23 mouse cellular contexts compared by ENCODE assay signal in the genomic region with DNA sequence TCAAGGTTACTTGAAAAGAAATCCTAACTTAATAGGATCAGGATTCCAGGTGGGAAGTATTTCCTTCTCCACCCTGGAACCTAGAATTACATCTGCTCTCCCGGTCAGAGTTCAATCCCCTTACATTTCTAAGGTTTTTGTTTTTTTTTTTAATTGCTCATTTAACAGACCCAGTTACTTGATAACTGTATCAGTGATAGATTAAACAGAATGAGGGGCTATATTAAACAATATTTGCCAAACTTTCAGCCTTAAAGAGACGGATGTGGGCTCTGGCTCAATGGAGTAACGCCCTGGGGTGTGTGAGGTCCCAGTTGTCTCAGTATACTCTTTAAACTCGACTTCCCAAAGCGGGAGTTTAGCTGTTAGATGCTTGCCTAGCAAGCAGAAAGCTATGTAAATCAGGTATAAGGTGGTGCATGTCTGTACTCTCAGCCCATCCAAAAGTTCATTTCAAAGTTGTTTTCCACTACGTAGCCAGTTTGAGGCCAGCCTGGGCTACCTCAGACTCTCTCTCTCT. TPM values are rescaled to one million over a fixed set of nuclear protein-coding genes. Genes with fewer than 3 reads are reported as not detected.
DNase-seq lines count a peak whose midpoint lies in the region; ATAC-seq and TF ChIP-seq lines count a peak whose summit lies in the region.
"Had no signal": no experiment of that assay in that cellular context is flagged by ENCODE, and none has a peak within 500 bp of the region (broad histone marks: within the 10 kb centered on the region; RNA-seq: fewer than 3 reads in every experiment).

No protein-coding gene starts in this region.

- H3K4me2 ChIP-seq in kidney, embryonic 14.5 days (replicated peaks; ENCODE audit: low read depth, low read length), result no peak overlapping the region
- no peak overlapping the region for H3K4me2 ChIP-seq in kidney, embryonic 15.5 days
- H3K4me2 ChIP-seq in intestine, embryonic 15.5 days (replicated peaks), result no peak overlapping the region
- H3K4me2 ChIP-seq: embryonic facial prominence, embryonic 13.5 days; forebrain, embryonic 12.5 days; heart, embryonic 13.5 days; hindbrain, embryonic 12.5 days had no signal

- peak; percentile 34 for DNase-seq in kidney, adult 11 months
- peak; percentile 52 for DNase-seq in liver, adult 2 months (ENCODE audit: extremely low read depth, low read depth, low spot score)
- no peak for DNase-seq in liver
- DNase-seq: adrenal gland, postnatal 14 days; cerebellum, adult 18-20 months; cerebellum, adult 9-11 months; cerebellum, postnatal 36 days; gastrocnemius, postnatal 14 days; heart, postnatal 36 days had no signal

- no peak for TF ChIP-seq POLR2A in liver, adult 2 months (IDR thresholded peaks at IDR 0.05; ENCODE audit: extremely low read depth, insufficient read depth, low read length)

- no peak overlapping the region; the same call in 1 of the 2 replicates for H3K27ac ChIP-seq in kidney, embryonic 14.5 days (ENCODE audit: low read depth, low read length)
- H3K27ac ChIP-seq in liver, adult 2 months (replicated peaks; ENCODE audit: insufficient read depth, low read depth, low read length), result no peak overlapping the region
- 0 out of 2 replicates have a peak overlapping the region, but pooled peaks have one; percentile 18 for H3K27ac ChIP-seq in kidney, embryonic 15.5 days
- no peak overlapping the region for H3K27ac ChIP-seq in intestine, embryonic 15.5 days
- H3K27ac ChIP-seq: embryonic facial prominence, embryonic 13.5 days; forebrain, embryonic 12.5 days; heart, embryonic 13.5 days; hindbrain, embryonic 12.5 days had no signal

- H3K9ac ChIP-seq in kidney, embryonic 14.5 days (ENCODE audit: low read depth, low read length), result no peak overlapping the region
- H3K9ac ChIP-seq in liver, adult 2 months (ENCODE audit: low read depth, low read length), result no peak overlapping the region
- H3K9ac ChIP-seq in kidney, embryonic 15.5 days, result no peak overlapping the region
- H3K9ac ChIP-seq in intestine, embryonic 15.5 days, result no peak overlapping the region
- H3K9ac ChIP-seq: embryonic facial prominence, embryonic 13.5 days; forebrain, embryonic 12.5 days; heart, embryonic 13.5 days; hindbrain, embryonic 12.5 days had no signal

- peaks cover 34% of the 10 kb centered on the region for H3K36me3 ChIP-seq in kidney, embryonic 14.5 days (ENCODE audit: control insufficient read depth, insufficient read depth, low read length)
- H3K36me3 ChIP-seq in liver, adult 2 months (ENCODE audit: control insufficient read depth, insufficient read depth, low read length), result peaks cover 32% of the 10 kb centered on the region
- peaks cover 46% of the 10 kb centered on the region for H3K36me3 ChIP-seq in kidney, embryonic 15.5 days
- H3K36me3 ChIP-seq in intestine, embryonic 15.5 days, result peaks cover 14% of the 10 kb centered on the region; the same call in 1 of the 2 replicates

- no peak overlapping the region for H3K4me3 ChIP-seq in kidney, embryonic 14.5 days (ENCODE audit: low read length)
- no peak overlapping the region for H3K4me3 ChIP-seq in liver, adult 2 months (ENCODE audit: insufficient read depth, low read depth, low read length)
- H3K4me3 ChIP-seq in kidney, embryonic 15.5 days (replicated peaks), result no peak overlapping the region
- no peak overlapping the region for H3K4me3 ChIP-seq in intestine, embryonic 15.5 days (replicated peaks)
- H3K4me3 ChIP-seq: embryonic facial prominence, embryonic 13.5 days; forebrain, embryonic 12.5 days; heart, embryonic 13.5 days; hindbrain, embryonic 12.5 days had no signal

- H3K79me2 ChIP-seq in liver, adult 2 months (ENCODE audit: control insufficient read depth, insufficient read depth, low read length), result no peaks in the 10 kb centered on the region

- no peaks in the 10 kb centered on the region for H3K4me1 ChIP-seq in kidney, embryonic 14.5 days (ENCODE audit: control insufficient read depth, insufficient read depth, low read length)
- H3K4me1 ChIP-seq in liver, adult 2 months (ENCODE audit: control insufficient read depth, insufficient read depth, low read length), result peaks cover 2% of the 10 kb centered on the region; the same call in 1 of the 2 replicates
- 0 out of 2 replicates have a peak, but pooled peaks cover 4% of the 10 kb centered on the region for H3K4me1 ChIP-seq in kidney, embryonic 15.5 days
- no peaks in the 10 kb centered on the region for H3K4me1 ChIP-seq in intestine, embryonic 15.5 days (replicated peaks)
- H3K4me1 ChIP-seq: hindbrain, embryonic 12.5 days had no signal

- WGBS in kidney, embryonic 14.5 days, result 91% methylated on average over 6 of the region's 6 CpGs
- 81% methylated on average over 6 of the region's 6 CpGs for WGBS in liver, adult 2 months
- 90% methylated on average over 6 of the region's 6 CpGs for WGBS in kidney, embryonic 15.5 days
- 69% methylated on average over 6 of the region's 6 CpGs for WGBS in intestine, embryonic 15.5 days

- no peaks in the 10 kb centered on the region for H3K27me3 ChIP-seq in kidney, embryonic 14.5 days (ENCODE audit: control insufficient read depth, insufficient read depth, low read length)
- no peaks in the 10 kb centered on the region for H3K27me3 ChIP-seq in liver, adult 2 months (ENCODE audit: control insufficient read depth, insufficient read depth, low read length)
- no peaks in the 10 kb centered on the region for H3K27me3 ChIP-seq in kidney, embryonic 15.5 days
- H3K27me3 ChIP-seq in intestine, embryonic 15.5 days (replicated peaks), result no peaks in the 10 kb centered on the region
- H3K27me3 ChIP-seq: CH12.LX; embryonic facial prominence, embryonic 13.5 days; forebrain, embryonic 12.5 days; heart, embryonic 13.5 days; hindbrain, embryonic 12.5 days; Patski had no signal

- TF ChIP-seq CTCF in liver, adult 2 months (IDR thresholded peaks at IDR 0.05; ENCODE audit: low read depth, low read length), result no peak

- 0 out of 2 replicates have a peak, but pooled peaks cover 3% of the 10 kb centered on the region for H3K9me3 ChIP-seq in kidney, embryonic 14.5 days (ENCODE audit: control insufficient read depth, low read length)
- H3K9me3 ChIP-seq in kidney, embryonic 15.5 days (replicated peaks), result no peaks in the 10 kb centered on the region
- H3K9me3 ChIP-seq in intestine, embryonic 15.5 days, result no peaks in the 10 kb centered on the region
- H3K9me3 ChIP-seq: embryonic facial prominence, embryonic 13.5 days; forebrain, embryonic 12.5 days; heart, embryonic 13.5 days; hindbrain, embryonic 12.5 days had no signal

- ATAC-seq in kidney, embryonic 14.5 days (ENCODE audit: low FRiP score, low TSS enrichment), result no peak
- 0 out of 2 replicates have a peak, but pooled peaks have one; percentile 40 for ATAC-seq in kidney, embryonic 15.5 days (replicated peaks; ENCODE audit: low FRiP score)
- no peak for ATAC-seq in intestine, embryonic 15.5 days
- ATAC-seq: activated CD4-positive, CD25-positive, alpha-beta regulatory T cell, adult 4 months; forebrain, embryonic 16.5 days; Patski had no signal

RNA-seq across cellular contexts. Expression of a gene that starts 11.3 kb away (rescaled TPM):
- 0.38 and 0.50 TPM in 2 replicates for polyA plus RNA-seq in kidney, embryonic 14.5 days (2014; fragmentation: Nextera tagmentation; extraction: Ambion mirVana)
- 0.20 and 0.83 TPM in 2 replicates for total RNA-seq in liver, adult 2 months (2014; rRNA removed)
- 0.37 and 0.80 TPM in 2 replicates for polyA plus RNA-seq in liver, adult 2 months (2012; rRNA removed)
- polyA plus RNA-seq in kidney, embryonic 15.5 days (2015; fragmentation: Nextera tagmentation; extraction: Ambion mirVana), result 0.45 and 0.62 TPM in 2 replicates
- polyA plus RNA-seq in intestine, embryonic 15.5 days (2015; fragmentation: Nextera tagmentation; extraction: Ambion mirVana), result 0.34 and 0.36 TPM in 2 replicates
- total RNA-seq: granulocyte monocyte progenitor cell, adult 5-6 weeks had no signal

RNA-seq across cellular contexts. Expression of a gene that starts 11.6 kb away (rescaled TPM):
- 132 and 139 TPM in 2 replicates for polyA plus RNA-seq in kidney, embryonic 14.5 days (2014; fragmentation: Nextera tagmentation; extraction: Ambion mirVana)
- total RNA-seq in liver, adult 2 months (2014; rRNA removed), result 370 and 719 TPM in 2 replicates
- polyA plus RNA-seq in liver, adult 2 months (2012; rRNA removed), result 620 and 776 TPM in 2 replicates
- polyA plus RNA-seq in kidney, embryonic 15.5 days (2015; fragmentation: Nextera tagmentation; extraction: Ambion mirVana), result 130 and 142 TPM in 2 replicates
- polyA plus RNA-seq in intestine, embryonic 15.5 days (2015; fragmentation: Nextera tagmentation; extraction: Ambion mirVana), result 73.6 and 83.9 TPM in 2 replicates

RNA-seq across cellular contexts. Expression of a gene that starts 19.8 kb away (rescaled TPM):
- polyA plus RNA-seq in kidney, embryonic 14.5 days (2014; fragmentation: Nextera tagmentation; extraction: Ambion mirVana), result not detected in 2 replicates
- total RNA-seq in liver, adult 2 months (2014; rRNA removed), result not detected in 2 replicates
- polyA plus RNA-seq in liver, adult 2 months (2012; rRNA removed), result not detected in 2 replicates
- polyA plus RNA-seq in kidney, embryonic 15.5 days (2015; fragmentation: Nextera tagmentation; extraction: Ambion mirVana), result not detected in 2 replicates
- not detected in 2 replicates for polyA plus RNA-seq in intestine, embryonic 15.5 days (2015; fragmentation: Nextera tagmentation; extraction: Ambion mirVana)
- total RNA-seq: adrenal gland, adult 18-20 months; adrenal gland, postnatal 14 days; CH12.LX; gastrocnemius, postnatal 14 days; granulocyte monocyte progenitor cell, adult 5-6 weeks; heart, postnatal 36 days had no signal
- polyA plus RNA-seq: embryonic facial prominence, embryonic 13.5 days; forebrain, embryonic 12.5 days; heart, embryonic 13.5 days; heart, postnatal 0 days; hindbrain, embryonic 12.5 days; Patski had no signal

RNA-seq across cellular contexts. Expression of a gene that starts 37.2 kb away (rescaled TPM):
- 0.51 and 0.61 TPM in 2 replicates for polyA plus RNA-seq in kidney, embryonic 14.5 days (2014; fragmentation: Nextera tagmentation; extraction: Ambion mirVana)
- 0.07 and 0.09 TPM in 2 replicates for total RNA-seq in liver, adult 2 months (2014; rRNA removed)
- polyA plus RNA-seq in liver, adult 2 months (2012; rRNA removed), result 0.10 TPM in 2 replicates
- 0.37 and 0.47 TPM in 2 replicates for polyA plus RNA-seq in kidney, embryonic 15.5 days (2015; fragmentation: Nextera tagmentation; extraction: Ambion mirVana)
- 0.18 and 0.29 TPM in 2 replicates for polyA plus RNA-seq in intestine, embryonic 15.5 days (2015; fragmentation: Nextera tagmentation; extraction: Ambion mirVana)
- total RNA-seq: adrenal gland, adult 18-20 months; adrenal gland, postnatal 14 days; CH12.LX; gastrocnemius, postnatal 14 days; granulocyte monocyte progenitor cell, adult 5-6 weeks; heart, postnatal 36 days had no signal
